Mouse (Mus musculus) 3T3-L1 (cell line): ENCODE data around the gene Cables2.
A peak's percentile ranks its signal among the peaks of the same experiment; 100 is the strongest.

Source experiments
- DNase-seq: peaks from one replicate; pipeline ENCODE4 v3.0.0-alpha.2; 2015; ENCODE audit warnings: low read depth, low spot score

Gene Cables2

DNA sequence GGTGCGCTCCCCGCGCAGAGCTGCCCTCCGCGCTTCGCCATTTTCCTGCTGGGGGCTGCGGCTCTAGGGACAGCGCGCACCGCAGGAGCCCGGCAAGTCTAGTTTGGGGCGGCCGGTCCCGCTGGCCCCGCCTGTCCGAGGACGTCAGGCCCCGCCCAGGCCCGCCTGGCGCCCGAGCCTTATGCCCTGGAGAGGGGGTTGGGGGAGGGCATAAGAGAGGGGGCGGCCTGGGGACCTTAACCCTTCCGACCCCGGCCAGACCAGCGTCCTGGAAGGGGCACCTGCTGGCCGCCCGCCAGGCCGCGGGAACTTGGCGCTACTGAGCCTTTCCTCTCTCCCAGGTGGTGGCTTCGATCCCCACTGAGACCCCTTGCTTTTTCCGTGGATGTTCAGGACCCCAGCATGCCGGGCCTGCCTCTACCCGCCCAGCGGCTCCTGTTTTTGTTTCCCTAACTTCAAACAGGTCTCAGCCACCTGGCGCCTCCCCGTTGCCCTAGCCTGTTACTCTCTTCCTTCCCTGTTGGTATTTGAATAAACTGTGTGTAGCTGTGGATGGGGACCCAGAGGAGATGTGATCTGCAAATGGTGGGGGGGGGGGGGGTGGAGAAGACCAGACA, 47.4 kb downstream of the Cables2 start, which contains the start of gene Lama5:
Lama5 (minus strand) TSS at position 98 of the 617 bp plus-strand sequence.
- DNase-seq, result no peak

DNA sequence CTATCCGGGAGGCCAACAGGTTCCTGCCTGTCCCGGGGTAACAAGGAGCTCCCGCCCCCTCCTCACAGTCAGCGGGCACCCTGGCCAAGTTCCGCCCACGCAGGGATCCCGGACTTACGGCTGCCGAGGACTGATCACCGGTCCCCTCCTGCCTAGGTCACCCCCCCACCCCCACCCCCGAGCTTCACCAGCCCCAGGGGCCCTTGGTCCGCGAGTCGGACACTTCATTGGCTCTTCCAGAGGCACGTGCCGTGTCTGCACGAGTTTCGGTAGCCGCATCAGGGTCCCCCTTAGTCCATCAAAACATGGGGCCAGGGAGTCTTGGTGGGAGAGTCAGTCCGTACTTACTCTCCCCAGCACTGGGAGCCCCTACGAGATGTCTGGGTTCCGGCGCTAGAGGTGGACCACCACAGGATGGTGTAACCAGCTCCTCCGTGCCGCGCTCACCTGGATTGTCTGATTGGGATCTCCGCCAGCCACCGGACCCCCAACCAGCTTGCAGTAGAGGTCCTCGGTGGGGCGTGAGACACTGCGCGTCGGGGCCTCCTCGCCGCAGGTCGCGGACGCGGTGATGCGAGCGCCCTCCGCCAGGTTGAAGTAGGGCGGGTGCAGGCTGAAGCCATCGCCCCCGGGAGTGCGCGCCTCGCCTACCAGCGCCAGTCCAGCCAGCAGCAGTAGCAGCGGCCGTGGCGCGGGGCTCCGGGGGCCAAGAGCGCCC, 48.1 kb downstream of the Cables2 start:
- no peak for DNase-seq

DNA sequence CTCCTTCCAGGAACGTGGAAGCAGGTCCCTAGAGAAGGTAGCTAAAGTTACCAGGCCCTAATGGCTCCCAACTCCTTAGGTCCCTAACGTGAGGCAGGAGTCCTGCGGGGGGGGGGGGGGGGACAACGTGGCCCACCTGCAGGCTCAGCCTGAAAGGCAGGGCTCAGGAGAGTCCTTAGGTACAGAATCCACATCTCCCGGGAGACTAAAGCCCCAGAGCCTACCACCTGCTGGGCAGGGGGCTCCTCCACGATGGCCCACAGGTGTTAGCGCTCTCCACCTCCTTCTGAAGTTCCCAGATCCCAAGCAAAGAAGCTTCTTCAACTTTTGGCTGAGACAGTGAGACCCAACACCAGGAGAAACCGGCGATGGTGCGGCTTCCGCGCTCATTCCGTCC, 48.7 kb downstream of the Cables2 start:
- no peak for DNase-seq

DNA sequence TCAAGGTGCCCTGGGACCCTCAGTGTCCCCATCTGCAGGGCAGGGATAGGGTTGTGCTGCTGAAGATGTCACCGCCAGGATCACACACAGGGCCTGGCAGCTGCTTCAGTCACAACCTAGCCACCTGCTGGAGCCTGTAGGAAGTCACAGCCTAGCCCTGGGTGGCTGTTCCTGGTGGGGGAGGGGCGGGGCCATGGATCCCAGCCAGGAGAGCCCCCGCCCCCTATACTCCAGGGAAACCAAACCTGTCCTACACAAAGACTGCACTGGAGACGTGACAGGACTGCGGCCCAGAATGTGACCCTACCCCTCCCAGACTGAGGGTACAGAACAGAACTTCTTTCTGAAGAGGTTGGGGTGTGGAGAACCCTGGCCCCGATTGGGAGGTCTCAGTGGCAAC, 51.0 kb downstream of the Cables2 start:
- DNase-seq, result no peak

DNA sequence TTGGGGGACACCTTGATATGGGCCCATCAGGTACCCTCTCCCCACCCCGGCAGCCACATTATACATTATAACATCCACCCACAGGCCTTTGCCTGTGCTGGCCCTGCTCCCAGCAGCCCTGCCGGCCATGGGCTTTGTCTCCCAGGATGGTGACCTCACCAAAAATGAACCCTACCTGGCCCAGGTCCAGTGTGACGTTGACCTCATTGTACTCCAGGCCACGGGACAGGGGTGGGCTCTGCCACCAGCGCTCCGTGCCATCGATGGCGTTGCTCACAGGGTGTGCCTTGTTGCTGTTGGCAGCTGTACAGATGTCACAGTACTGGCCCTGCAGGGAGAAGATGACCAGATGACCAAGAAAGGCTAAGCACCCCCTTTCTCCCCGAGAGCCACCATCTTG, 52.2 kb downstream of the Cables2 start:
- no peak for DNase-seq

DNA sequence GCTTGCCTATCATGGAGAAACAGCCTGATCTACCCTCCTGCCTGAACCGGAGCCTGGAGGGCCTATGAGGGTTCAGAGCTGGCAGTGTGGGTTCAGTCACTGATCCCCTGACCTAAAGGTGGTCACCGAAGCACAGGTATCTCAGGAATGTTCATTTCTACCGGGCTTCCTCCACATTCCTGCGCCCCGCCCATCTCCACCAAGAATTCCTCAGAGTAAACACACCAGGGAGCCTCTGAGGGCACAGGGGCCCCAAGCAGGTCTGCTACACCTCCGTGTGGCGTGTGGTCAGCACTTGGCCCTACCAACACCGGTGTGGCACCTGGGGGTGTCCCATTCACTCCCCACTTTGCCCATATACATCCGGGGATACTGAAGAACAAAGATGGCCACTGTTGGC, 53.1 kb downstream of the Cables2 start:
- peak; percentile 32 for DNase-seq

DNA sequence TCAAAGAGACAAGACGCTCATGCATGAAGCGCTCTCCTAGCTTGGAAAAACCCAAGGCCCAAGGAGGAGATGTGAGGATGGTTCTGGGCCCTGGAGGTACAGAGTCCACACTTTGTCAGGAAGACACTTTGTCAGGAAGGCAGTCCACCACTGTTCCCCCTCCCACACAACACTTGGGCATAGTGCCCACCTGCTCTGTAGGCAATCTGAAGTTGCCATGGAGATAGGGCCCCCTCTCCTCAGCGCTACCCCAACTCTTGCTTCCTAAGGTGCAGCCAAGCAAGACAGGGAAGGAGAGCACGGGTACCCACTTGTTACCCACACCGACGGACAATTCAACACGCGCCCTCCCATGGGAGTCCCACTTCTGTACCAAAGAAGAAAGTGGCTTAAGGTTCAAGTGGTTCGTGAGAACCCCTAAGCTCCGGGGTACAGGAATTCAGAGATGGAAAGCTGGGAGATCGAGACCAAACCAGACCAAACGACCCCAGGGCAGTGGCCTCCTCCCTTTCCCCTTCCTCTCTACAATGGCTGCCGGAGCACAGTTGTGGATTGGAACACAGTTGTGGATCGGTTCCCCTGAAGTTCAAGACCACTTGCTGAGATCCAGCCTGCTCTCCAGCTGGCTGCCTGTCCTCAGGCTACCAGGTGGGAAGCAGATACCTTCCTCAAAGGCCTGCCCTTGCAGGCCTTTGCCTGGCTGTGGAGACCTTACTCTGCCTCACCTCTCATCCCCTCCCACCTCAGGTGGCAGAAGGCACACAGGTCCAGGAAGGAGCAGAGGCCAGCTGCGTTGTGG, 54.0 kb downstream of the Cables2 start:
- no peak for DNase-seq

DNA sequence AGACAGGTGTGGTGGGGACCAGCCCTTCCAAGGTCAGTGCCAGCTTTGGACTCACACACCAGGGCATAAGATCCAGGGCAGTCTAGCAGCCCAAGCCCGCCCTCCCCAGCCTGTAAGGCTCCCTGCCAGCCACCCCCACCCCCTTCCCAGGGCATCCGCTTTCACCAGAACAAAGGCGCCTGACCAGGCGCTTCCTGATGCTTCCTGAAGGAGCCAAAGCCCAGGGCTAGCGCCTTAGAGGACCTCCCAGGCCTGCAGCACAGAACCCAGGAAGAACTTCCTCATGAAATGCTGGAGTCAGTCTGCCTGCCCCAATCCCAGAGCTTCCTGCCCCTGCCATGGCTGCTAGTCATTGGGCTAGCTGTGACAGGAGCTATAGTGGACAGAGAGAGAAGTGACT, 54.6 kb downstream of the Cables2 start:
- DNase-seq, result no peak

DNA sequence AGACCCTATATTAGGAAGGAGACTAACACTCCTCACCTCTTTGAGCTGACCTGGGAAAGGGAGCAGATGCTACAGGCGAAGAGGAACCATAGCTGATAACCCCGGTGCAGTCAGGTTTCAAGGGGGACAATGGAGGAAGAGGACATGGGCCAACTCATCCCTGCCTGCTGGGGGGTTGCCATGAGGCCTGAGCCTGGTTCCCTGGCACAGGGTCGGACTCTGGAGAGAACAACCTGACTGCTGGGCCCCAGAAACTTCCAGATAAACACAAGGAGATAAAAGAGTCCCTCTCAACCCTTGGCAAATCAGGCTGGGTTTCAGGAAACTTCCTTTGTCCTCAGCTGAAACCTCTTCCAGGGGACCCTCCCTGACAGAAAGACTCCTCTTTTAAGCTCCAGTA, 55.1 kb downstream of the Cables2 start:
- no peak for DNase-seq

DNA sequence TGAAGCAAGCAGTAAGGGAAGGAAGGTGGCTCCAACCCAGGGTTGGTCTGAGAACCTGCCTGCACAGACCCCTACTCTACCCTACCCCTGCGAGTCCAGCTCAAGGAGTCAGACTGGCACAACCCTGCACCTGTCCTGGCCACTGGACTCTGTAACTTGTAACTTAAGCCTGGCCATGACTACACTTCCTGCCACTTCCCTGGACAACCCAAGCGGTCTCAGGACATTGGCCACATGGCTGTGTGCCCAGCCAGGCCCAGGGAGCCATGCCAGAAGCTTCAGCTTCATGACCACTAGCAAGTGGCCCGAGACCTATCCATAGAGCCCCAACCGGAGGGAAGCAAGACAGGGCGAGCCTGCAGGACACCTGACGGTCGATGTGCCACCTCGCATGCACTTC, 55.7 kb downstream of the Cables2 start:
- peak; percentile 60 for DNase-seq

DNA sequence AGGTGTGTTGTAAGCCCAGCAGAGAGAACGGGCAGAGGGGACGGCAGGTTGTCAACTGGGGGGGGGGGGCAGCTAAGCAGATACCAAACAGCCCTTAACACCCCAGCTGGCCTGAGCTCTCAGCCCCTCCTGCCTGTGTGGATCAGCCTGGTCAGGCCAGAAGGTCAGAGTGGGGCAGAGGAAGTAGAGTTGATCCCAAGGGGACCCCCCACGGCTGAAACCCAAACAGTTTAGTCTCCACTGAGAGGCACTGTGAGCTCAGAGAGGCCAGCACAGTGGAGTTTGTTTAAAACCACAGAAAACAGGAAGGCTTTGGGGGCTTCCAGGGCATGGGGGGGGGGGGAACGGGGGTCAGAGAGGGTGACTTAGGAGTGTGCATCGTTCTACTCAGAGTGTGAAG, 56.4 kb downstream of the Cables2 start:
- no peak for DNase-seq

DNA sequence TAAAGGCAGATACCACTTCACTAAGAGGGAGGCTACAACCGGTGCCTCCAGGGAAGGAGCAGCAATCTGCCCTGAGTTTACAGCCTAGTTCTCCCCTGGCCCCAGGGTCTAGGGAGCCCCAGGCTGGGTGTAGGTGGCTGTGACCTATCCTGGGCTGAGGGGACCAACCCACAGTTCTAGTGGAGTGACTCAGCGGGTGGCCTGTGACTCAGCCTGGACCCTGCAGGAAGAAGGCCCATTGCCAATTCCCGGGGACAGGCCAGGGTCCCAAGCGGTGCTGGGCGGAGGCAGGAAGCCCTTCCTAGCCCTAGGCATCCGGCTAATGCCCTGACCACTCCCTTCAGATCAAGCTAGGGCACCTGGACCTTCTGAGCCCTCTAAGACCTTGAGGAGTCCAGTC, 57.3 kb downstream of the Cables2 start:
- DNase-seq, result peak; percentile 50

DNA sequence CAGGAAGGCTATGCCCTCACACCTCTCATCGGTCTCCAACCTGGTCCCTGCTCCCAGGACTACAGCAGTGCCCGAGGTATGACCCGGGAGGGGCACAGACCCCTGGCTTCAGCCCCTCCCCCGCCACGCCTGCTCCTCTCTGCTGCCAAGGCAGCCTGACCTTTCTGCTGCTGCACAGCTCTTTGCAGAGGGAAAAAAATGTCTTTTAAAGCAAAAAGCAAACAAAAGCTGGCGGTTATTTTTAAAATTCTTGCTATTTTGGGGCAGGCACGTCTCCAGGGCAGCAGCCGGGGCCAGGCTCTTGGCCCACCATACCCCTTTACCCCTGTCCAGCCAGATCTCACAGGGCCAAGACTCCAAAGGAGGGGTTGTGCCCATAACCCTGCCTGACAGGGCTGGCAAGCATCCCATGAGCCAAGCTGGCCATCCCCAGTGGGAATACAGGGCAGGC, 58.3 kb downstream of the Cables2 start:
- no peak for DNase-seq

DNA sequence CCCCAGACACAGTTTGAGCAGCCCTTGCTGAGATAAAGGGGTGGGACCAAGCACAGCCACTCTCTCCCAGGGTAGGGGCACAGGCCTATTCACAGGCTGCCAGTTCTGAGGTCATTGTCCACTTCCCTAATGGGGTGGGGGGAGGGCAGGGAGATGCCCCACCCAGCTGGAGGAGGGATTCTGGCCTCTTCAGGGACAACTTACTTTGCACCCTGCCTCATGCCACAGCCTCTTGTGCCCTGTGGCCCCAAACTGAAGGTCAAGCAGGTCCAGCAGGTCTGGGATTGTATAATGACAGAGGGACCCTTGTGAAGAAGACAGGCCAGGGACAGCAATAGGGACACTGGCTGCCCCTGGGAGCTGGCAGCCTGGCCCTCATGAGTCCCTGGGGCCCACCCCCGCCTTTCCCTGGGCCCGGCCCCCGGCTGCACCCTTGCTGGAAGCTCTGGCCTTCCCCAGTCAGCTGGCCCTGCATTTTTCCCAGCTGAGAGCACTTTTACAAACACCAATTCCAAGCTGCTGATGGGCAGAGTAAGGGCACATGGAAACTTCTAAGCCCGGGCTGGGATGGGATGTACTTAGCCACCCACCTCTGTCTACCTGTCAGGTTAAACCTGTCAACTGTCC, 58.8 kb downstream of the Cables2 start:
- no peak for DNase-seq

DNA sequence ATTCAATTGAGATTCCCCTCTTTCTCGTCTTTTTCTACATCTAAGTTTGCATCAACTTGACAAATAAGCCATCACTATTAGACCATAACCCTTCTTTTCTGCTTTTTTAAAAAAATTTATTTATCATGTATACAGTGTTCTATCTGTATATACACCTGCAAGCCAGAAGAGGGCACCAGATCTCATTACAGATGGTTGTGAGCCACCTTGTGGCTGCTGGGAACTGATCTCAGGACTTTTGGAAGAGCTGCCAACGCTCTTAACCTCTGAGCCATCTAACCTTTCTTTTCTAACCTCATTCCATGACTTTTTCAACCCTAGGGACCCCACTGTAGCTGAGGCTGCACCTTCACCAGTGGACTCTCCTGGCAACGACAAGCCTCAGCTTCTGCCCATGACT, 61.0 kb downstream of the Cables2 start:
- no peak for DNase-seq

DNA sequence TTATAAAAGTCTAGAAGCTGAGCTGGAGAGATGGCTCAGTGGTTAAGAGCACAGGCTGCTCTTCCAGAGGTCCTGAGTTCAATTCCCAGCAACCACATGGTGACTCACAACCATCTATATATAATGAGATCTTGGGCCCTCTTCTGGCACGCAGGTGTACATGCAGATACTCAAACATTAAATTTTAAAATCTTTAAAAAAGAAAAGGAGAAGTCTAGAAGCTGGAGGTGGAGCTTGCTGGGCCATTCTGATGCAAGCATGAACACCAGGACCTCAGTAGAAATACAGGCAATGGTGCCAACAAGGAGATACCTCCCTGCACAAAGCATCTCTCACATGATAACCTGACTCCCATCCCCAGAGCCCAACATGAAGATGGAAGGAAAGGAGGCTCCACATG, 64.3 kb downstream of the Cables2 start:
- no peak for DNase-seq
